Mouse (Mus musculus) liver, embryonic 14.5 days (tissue): ENCODE results near the gene Tarbp2.

Source experiments
- CTCF ChIP-seq: IDR thresholded peaks from 2 replicates; pipeline ENCODE4 v1.5.1; 2016; ENCODE audit warnings: antibody characterized with exemption, low read depth, control low read depth
- EP300 ChIP-seq: IDR thresholded peaks from 2 replicates; pipeline ENCODE4 v1.6.1; 2016; ENCODE audit warnings: antibody characterized with exemption, low read depth

DNA sequence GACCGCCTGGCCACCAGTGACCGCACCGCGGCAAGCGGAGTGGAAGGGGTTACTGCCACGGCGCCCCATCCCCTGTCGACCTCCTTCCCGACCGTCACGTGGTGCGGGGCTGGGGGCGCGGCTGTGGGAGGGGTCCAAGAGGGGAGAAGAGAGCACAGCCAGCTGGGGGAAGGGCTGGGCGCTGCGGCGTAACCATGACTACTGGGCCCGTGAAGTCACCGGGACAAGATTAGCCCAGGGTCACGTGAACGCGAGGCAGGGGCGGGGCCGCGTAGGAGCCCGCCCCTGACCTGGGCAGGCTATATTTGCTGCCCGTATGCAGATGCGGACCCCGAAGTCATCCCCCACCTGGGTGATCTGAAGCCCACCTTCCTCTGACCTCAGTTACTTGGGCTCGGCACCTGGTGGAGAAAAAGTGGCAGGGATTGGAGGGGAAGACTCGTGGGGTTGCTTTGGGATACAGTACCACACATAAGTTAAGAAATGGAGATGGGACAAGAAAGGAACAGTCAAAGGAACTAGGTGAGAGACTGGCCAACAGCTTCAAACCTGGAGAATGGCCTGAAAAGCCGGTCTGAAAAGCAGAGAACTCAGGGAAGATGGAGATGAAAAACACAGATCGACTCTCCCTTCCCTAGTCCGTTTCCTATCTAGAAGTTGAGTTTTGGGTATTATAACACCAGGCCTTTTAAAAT is 7.3 kb upstream of the Tarbp2 start:
- TF ChIP-seq CTCF (no peak), EP300 (no peak)
